Mouse (Mus musculus) embryonic facial prominence, embryonic 12.5 days (tissue): Measurements from ENCODE around the gene Gm10961. TPM values are rescaled to one million over a fixed set of nuclear protein-coding genes. Genes with fewer than 3 reads are reported as not detected.

Experiments used
- ATAC-seq: fragments of 200-750 bp; cut with Nextera tagmentation; 2 replicates; pipeline ENCODE4 v1.8.0; 2017; ENCODE audit not compliant: insufficient number of reproducible peaks, insufficient read depth, low FRiP score, low TSS enrichment
- H3K27ac ChIP-seq: fragments of 300-500 bp; sonication (generic); 2 replicates; pipeline ENCODE4 v1.5.1; 2016; ENCODE audit warnings: mild to moderate bottlenecking
- H3K27me3 ChIP-seq: fragments of 300-500 bp; sonication (generic); 2 replicates; pipeline ENCODE4 v1.6.1; 2016; ENCODE audit warnings: mild to moderate bottlenecking, moderate library complexity
- H3K36me3 ChIP-seq: fragments of 300-500 bp; sonication (generic); 2 replicates; pipeline ENCODE4 v1.6.1; 2016; ENCODE audit warnings: mild to moderate bottlenecking
- H3K4me1 ChIP-seq: fragments of 300-500 bp; sonication (generic); 2 replicates; pipeline ENCODE4 v1.6.1; 2016
- H3K4me2 ChIP-seq: fragments of 300-500 bp; sonication (generic); replicated peaks from 2 replicates; pipeline ENCODE4 v1.6.1; 2016; ENCODE audit warnings: mild to moderate bottlenecking, moderate library complexity
- H3K4me3 ChIP-seq: fragments of 300-500 bp; sonication (generic); 2 replicates; pipeline ENCODE4 v1.5.1; 2016; ENCODE audit warnings: mild to moderate bottlenecking
- H3K9ac ChIP-seq: fragments of 300-500 bp; sonication (generic); 2 replicates; pipeline ENCODE4 v1.6.1; 2016; ENCODE audit warnings: mild to moderate bottlenecking, moderate library complexity
- H3K9me3 ChIP-seq: fragments of 300-500 bp; sonication (generic); 2 replicates; pipeline ENCODE4 v1.6.1; 2016; ENCODE audit warnings: mild to moderate bottlenecking, moderate library complexity
- WGBS: fragments of 180-500 bp; shearing (Covaris S2); methylation state at CpG from one replicate; pipeline ENCODE4 v1.1.7; 2016; 5-methylcytosine and 5-hydroxymethylcytosine counted together
- polyA plus RNA-seq: library from polyadenylated mRNA; unstranded; fragments of >200 nt; fragmentation: Nextera tagmentation; extraction: Ambion mirVana; gene quantifications from 2 replicates; pipeline ENCODE4 v1.2.1, GENCODE M21; 2016

Gm10961 gene
- polyA plus RNA-seq, 1 experiment from 2014 or later: not detected

- Histone ChIP-seq H3K27me3 (no peaks in the 10 kb centered on the region), H3K27ac (no peak overlapping the region), H3K4me1 (no peaks in the 10 kb centered on the region), H3K9me3 (no peaks in the 10 kb centered on the region), H3K4me3 (no peak overlapping the region), H3K4me2 (no peak overlapping the region), H3K9ac (no peak overlapping the region), H3K36me3 (peaks cover 95% of the 10 kb centered on the region)
- ATAC-seq: no peak
- 91% methylated on average over 21 of the region's 21 CpGs for WGBS
These were observed 9.6 kb upstream of the Gm10961 start for GRCm38 (mm10) chr3:107621286-107622075.

DNA sequence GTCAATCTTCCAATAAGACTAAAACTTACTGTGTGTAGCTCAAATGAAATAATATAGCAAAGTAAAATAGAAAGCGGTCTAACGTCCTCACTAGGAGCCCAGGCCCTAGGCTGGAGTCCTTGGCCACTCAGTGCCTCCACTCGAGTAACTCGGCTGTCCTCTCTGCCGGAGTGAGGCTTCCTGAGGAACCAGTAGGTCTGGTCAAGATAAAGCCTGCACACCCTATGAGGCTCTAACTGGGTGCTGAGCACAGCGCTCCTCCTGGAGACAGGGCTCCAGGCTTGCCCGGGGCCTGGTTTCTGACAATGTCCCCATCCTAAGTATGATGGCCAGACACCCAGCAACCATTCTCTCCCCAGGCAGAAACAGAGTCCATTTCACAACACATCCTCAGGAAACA, 8.6 kb upstream of the Gm10961 start:
- Histone ChIP-seq H3K4me1 (no peaks in the 10 kb centered on the region), H3K4me2 (no peak overlapping the region), H3K36me3 (peaks cover 95% of the 10 kb centered on the region), H3K4me3 (no peak overlapping the region), H3K27ac (no peak overlapping the region), H3K9ac (no peak overlapping the region), H3K27me3 (no peaks in the 10 kb centered on the region), H3K9me3 (no peaks in the 10 kb centered on the region)
- no peak for ATAC-seq
- WGBS: 94% methylated on average over 7 of the region's 7 CpGs

GRCm38 (mm10) chr3:107624424-107624823, 6.7 kb upstream of the Gm10961 start:
- Histone ChIP-seq H3K4me3 (no peak overlapping the region), H3K4me2 (no peak overlapping the region), H3K36me3 (peaks cover 85% of the 10 kb centered on the region), H3K9ac (no peak overlapping the region), H3K4me1 (0 out of 2 replicates have a peak, but pooled peaks cover under 1% of the 10 kb centered on the region), H3K27ac (no peak overlapping the region), H3K9me3 (no peaks in the 10 kb centered on the region), H3K27me3 (no peaks in the 10 kb centered on the region)
- no peak for ATAC-seq
- WGBS: 93% methylated on average over 8 of the region's 8 CpGs

- Histone ChIP-seq H3K27me3 (no peaks in the 10 kb centered on the region), H3K4me2 (no peak overlapping the region), H3K9ac (no peak overlapping the region), H3K4me1 (peaks cover 10% of the 10 kb centered on the region; the same call in 1 of the 2 replicates), H3K9me3 (no peaks in the 10 kb centered on the region), H3K27ac (no peak overlapping the region), H3K4me3 (no peak overlapping the region), H3K36me3 (peaks cover 82% of the 10 kb centered on the region)
- no peak for ATAC-seq
- 90% methylated on average over 8 of the region's 8 CpGs for WGBS
These were observed 5.6 kb upstream of the Gm10961 start for GRCm38 (mm10) chr3:107625536-107625935.

GRCm38 (mm10) chr3:107626751-107627150, 4.4 kb upstream of the Gm10961 start:
- Histone ChIP-seq H3K9ac (no peak overlapping the region), H3K27ac (no peak overlapping the region), H3K27me3 (no peaks in the 10 kb centered on the region), H3K9me3 (no peaks in the 10 kb centered on the region), H3K4me2 (no peak overlapping the region), H3K4me3 (no peak overlapping the region), H3K36me3 (peaks cover 70% of the 10 kb centered on the region), H3K4me1 (peaks cover 10% of the 10 kb centered on the region; the same call in 1 of the 2 replicates)
- WGBS: 93% methylated on average over 8 of the region's 8 CpGs
- no peak for ATAC-seq

GRCm38 (mm10) chr3:107627641-107628040, 3.5 kb upstream of the Gm10961 start:
- no peaks in the 10 kb centered on the region for H3K27me3 ChIP-seq
- no peaks in the 10 kb centered on the region for H3K9me3 ChIP-seq
- no peak for ATAC-seq
- H3K4me1 ChIP-seq: peaks cover 10% of the 10 kb centered on the region; the same call in 1 of the 2 replicates
- no peak overlapping the region for H3K27ac ChIP-seq
- H3K4me3 ChIP-seq: no peak overlapping the region
- 94% methylated on average over 7 of the region's 7 CpGs for WGBS
- H3K4me2 ChIP-seq: no peak overlapping the region
- no peak overlapping the region for H3K9ac ChIP-seq
- peaks cover 61% of the 10 kb centered on the region for H3K36me3 ChIP-seq

DNA sequence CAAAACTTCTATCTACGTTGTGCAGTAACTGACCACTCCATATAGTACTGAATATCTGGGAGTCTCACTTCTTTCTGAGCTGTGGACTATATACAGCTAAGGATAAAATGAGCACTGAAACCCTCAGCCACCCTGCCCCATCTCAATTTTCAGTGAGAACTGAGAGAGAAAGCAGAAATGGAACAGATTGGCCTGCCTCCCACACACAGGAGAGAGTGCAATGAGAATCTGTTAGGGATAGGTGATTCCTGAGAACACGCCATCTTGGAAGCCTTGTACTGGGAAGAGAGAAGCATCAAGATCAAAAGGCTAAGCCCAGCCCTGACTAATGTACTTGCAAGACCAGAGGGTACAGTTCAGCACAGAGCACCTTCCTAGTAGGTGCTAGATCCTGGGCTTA, 2.6 kb upstream of the Gm10961 start:
- Histone ChIP-seq H3K4me2 (no peak overlapping the region), H3K27ac (no peak overlapping the region), H3K9me3 (no peaks in the 10 kb centered on the region), H3K4me1 (peaks cover 10% of the 10 kb centered on the region; the same call in 1 of the 2 replicates), H3K4me3 (no peak overlapping the region), H3K9ac (no peak overlapping the region), H3K27me3 (no peaks in the 10 kb centered on the region), H3K36me3 (peaks cover 52% of the 10 kb centered on the region)
- WGBS: 89% methylated on average over 2 of the region's 2 CpGs
- no peak for ATAC-seq

- no peak overlapping the region for H3K9ac ChIP-seq
- ATAC-seq: no peak
- no peak overlapping the region for H3K4me3 ChIP-seq
- 91% methylated on average over 4 of the region's 4 CpGs for WGBS
- no peak overlapping the region for H3K4me2 ChIP-seq
- H3K36me3 ChIP-seq: peaks cover 44% of the 10 kb centered on the region
- peaks cover 10% of the 10 kb centered on the region; the same call in 1 of the 2 replicates for H3K4me1 ChIP-seq
- H3K27ac ChIP-seq: no peak overlapping the region
- no peaks in the 10 kb centered on the region for H3K9me3 ChIP-seq
- no peaks in the 10 kb centered on the region for H3K27me3 ChIP-seq
These were observed 1.7 kb upstream of the Gm10961 start for GRCm38 (mm10) chr3:107629411-107629810.

DNA sequence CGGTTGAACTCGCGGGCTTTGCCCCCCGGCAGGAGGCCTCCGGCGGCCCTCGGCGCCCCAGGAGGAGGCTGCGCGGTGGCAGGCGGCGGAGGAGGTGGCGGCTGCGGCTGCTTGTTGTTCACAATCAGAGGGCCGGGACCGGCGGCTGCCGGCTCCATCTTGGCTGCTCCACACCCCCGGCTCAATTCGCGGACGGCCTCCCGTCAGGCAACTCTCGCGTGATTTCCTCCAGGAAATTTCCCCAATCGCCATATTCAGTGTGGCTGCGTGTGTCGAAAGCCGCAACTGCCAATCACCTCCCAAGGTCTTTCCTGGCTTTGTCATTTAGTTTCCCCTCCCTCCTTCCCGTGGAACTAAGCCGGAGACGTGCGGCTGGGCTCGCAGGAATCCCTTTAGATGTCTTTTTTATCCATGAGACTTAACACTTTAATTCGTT, 419 bp downstream of the Gm10961 start, which contains the start of gene Strip1:
Gene Strip1, minus strand, starts transcription at position 172 of the 436 bp plus-strand sequence.
- ATAC-seq: peak; percentile 93
- Histone ChIP-seq H3K27ac (peak within 1 kb of the TSS; percentile 93), H3K36me3 (peaks cover 22% of the 10 kb centered on the region), H3K4me1 (peaks cover 10% of the 10 kb centered on the region; the same call in 1 of the 2 replicates), H3K9me3 (no peaks in the 10 kb centered on the region), H3K9ac (peak within 1 kb of the TSS; percentile 94), H3K27me3 (no peaks in the 10 kb centered on the region), H3K4me2 (peak within 1 kb of the TSS; percentile 68), H3K4me3 (peak within 1 kb of the TSS; percentile 81)
- WGBS: under 1% methylated on average over 35 of the region's 35 CpGs

GRCm38 (mm10) chr3:107632786-107633185, 1.7 kb downstream of the Gm10961 start:
- ATAC-seq: no peak
- H3K36me3 ChIP-seq: peaks cover 10% of the 10 kb centered on the region; the same call in 1 of the 2 replicates
- 89% methylated on average over 4 of the region's 4 CpGs for WGBS
- no peak overlapping the region for H3K9ac ChIP-seq
- H3K4me1 ChIP-seq: peaks cover 10% of the 10 kb centered on the region; the same call in 1 of the 2 replicates
- H3K9me3 ChIP-seq: no peaks in the 10 kb centered on the region
- H3K4me3 ChIP-seq: no peak overlapping the region
- H3K27me3 ChIP-seq: no peaks in the 10 kb centered on the region
- no peak overlapping the region for H3K27ac ChIP-seq
- no peak overlapping the region for H3K4me2 ChIP-seq

- H3K27me3 ChIP-seq: no peaks in the 10 kb centered on the region
- no peak overlapping the region for H3K4me2 ChIP-seq
- no peaks in the 10 kb centered on the region for H3K9me3 ChIP-seq
- H3K36me3 ChIP-seq: peaks cover 7% of the 10 kb centered on the region; the same call in 1 of the 2 replicates
- no peak overlapping the region for H3K4me3 ChIP-seq
- no peak for ATAC-seq
- H3K27ac ChIP-seq: no peak overlapping the region
- peaks cover 10% of the 10 kb centered on the region; the same call in 1 of the 2 replicates for H3K4me1 ChIP-seq
- H3K9ac ChIP-seq: no peak overlapping the region
- 83% methylated on average over 9 of the region's 9 CpGs for WGBS
These were observed 2.8 kb downstream of the Gm10961 start for GRCm38 (mm10) chr3:107633906-107634305.

GRCm38 (mm10) chr3:107635836-107636235, 4.7 kb downstream of the Gm10961 start:
- no peak for ATAC-seq
- WGBS: 55% methylated on average over 8 of the region's 8 CpGs

More at GRCm38 (mm10) chr3:107635836-107636235, 4.7 kb downstream of the Gm10961 start:
- no peaks in the 10 kb centered on the region for H3K4me1 ChIP-seq
- no peak overlapping the region for H3K4me2 ChIP-seq
- H3K36me3 ChIP-seq: no peaks in the 10 kb centered on the region
- no peak overlapping the region for H3K9ac ChIP-seq
- no peaks in the 10 kb centered on the region for H3K27me3 ChIP-seq
- no peak overlapping the region for H3K4me3 ChIP-seq
- H3K9me3 ChIP-seq: no peaks in the 10 kb centered on the region
- no peak overlapping the region for H3K27ac ChIP-seq
